Mouse (Mus musculus) lung, postnatal 14 days (tissue): ENCODE data around the gene Sparc.

Experiments
- DNase-seq: peaks from one replicate; pipeline ENCODE4 v3.0.0; 2021

Sparc gene

DNA sequence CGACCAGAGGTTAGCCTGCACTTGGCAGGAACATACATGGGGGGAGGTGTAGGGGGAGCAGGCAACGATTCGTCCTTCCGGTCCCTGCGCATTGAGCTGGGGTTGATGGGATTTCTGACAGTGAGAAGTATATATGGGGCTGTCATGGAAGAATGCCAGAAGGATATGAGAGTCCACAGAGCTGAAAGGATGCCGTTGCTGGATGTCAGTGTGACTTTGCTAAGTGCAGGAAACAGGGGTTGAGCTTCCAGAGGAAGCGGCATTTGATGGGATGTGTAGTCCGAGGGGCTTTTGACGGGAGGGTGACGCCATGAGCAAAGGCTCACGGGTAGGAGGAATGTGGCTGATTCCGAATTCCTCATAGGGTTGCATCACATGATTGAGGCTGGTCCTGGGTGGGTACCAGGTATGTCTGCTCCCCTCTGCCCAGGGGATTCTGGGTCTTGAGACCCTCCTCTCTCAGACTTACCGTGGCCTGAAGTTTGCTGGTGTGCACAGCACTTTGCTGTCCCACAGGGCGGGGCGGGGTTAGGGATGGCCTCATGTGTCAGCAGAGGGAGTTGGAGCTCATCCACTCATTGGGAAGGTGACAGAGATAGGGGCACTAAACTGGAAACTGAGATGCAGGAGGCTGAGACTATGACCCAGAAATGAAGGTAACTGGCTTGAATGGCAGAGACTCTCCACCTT, 64.7 kb downstream of the Sparc start:
- no peak for DNase-seq

DNA sequence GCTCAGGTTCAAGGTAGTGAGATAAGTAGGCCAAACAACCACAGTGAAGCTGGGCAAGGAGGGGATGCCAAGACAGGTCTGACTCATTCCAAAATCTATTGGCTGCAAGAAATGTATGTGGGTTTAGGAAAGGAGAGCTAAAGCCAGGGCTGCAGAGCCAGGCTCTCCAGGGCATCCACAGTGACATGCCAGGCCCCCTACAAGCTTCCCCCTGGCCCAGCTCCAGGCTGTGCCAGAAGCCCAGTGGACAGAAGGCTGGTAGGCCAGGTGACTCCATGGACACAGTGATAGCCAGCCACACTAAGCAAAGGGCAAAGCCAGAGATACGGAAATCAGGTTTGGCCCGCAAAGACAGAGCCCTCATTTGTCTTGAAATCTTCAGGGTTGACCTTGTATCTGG, 66.1 kb downstream of the Sparc start:
- DNase-seq: no peak
